Mouse (Mus musculus) pancreas, adult 10 weeks (tissue): ENCODE data around the gene Lrrtm3. TPM values are rescaled to one million over a fixed set of nuclear protein-coding genes. Genes with fewer than 3 reads are reported as not detected.

ENCODE experiments used
- polyA plus RNA-seq: library from polyadenylated mRNA; stranded (reverse); fragments of 350-450 nt; fragmentation: Illumina TruSeq; extraction: RNeasy Lipid Tissue Mini Kit (QIAGEN cat#74804); gene quantifications from one replicate; pipeline ENCODE4 v1.2.3, GENCODE M21; 2015; ENCODE audit warnings: low read depth, low replicate concordance; ENCODE audit not compliant: insufficient read depth

Lrrtm3 gene
- not detected for polyA plus RNA-seq

DNA sequence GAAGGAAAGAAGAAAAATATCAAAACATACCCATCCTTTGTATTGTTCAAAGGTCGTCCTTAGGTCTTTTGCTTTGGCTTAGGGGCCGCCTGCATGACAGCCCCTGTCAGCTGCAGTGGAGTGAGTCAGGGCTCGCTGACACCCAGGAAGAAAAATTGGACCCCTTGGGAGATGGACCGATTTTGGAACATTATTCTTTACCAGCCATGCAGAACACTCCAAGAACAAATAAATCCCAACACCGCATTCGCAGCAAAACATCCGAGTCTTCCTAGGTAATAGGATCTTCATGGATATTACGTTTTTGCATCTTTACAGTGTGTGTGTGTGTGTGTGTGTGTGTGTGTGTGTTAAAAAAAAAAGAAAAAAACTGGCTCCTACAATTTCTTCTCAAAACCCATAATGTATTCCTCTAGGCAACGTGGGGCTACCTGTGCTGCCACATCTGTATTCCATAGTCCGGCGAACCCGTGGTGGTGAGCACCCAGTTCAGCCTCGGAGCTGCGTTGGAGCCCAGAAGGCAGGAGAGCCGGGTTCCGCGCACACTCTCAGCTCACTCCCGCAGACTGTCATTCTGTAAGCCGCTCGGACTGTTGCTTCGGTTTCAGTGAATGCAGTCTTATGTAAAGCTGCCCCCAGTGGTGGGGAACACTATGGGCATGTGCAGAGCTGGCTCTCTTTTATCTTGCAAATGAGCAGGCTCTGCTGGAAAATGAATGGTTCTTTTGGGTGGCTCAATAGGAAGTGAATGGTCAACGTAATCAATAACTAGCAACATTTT is at the start of gene Lrrtm3:
TSS of gene Lrrtm3 (minus strand) at position 598 of the 781 bp plus-strand sequence.

DNA sequence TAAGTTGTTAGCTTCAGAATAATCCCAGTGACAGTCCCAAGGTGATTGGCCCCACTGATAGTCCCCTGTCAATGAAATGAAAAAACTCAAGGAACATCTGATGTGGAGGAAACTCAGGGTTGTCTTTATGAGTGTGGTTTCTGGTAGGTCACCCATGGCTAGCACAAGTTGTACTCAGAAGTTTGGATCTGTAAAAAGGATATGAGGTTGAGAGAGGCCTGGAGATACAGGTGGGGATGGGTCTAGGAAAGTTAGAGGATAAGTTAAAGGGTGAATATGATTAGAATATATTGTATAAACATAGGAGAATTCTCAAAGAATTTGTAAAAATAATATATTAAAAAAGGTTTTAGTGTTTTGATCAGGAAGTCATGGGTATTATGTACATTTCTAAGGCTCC is 162.7 kb downstream of the Lrrtm3 start, which contains the start of gene Gm10118:
TSS of gene Gm10118 (minus strand) at position 101 of the 400 bp plus-strand sequence.

Other genes starting within 250 kb of the Lrrtm3 start
- gene Gm10118, start 162.8 kb downstream of the Lrrtm3 start, polyA plus RNA-seq = not detected